Mouse (Mus musculus): ENCODE measurements around the gene Gtf3c5.

Gtf3c5 gene

GRCm38 (mm10) chr2:28583651-28584050 lies at the start of gene Gtf3c5:
Gene Gtf3c5, minus strand, starts transcription at chr2:28583751.
- no peak for DNase-seq

- DNase-seq: no peak
Measured at GRCm38 (mm10) chr2:28633136-28633535, 49.6 kb upstream of the Gtf3c5 start.

- no peak for DNase-seq
Measured at GRCm38 (mm10) chr2:28632626-28633025, 49.1 kb upstream of the Gtf3c5 start.

GRCm38 (mm10) chr2:28629911-28630381 lies 46.4 kb upstream of the Gtf3c5 start:
- DNase-seq: no peak

- no peak for DNase-seq
Measured at GRCm38 (mm10) chr2:28628053-28628452, 44.5 kb upstream of the Gtf3c5 start.

- no peak for DNase-seq
Measured at GRCm38 (mm10) chr2:28626038-28626437, 42.5 kb upstream of the Gtf3c5 start.

- no peak for DNase-seq
Measured at GRCm38 (mm10) chr2:28624870-28625269, 41.3 kb upstream of the Gtf3c5 start.

GRCm38 (mm10) chr2:28622521-28623124 lies 39.1 kb upstream of the Gtf3c5 start:
- DNase-seq: no peak

- no peak for DNase-seq
Measured at GRCm38 (mm10) chr2:28621664-28622171, 38.2 kb upstream of the Gtf3c5 start, which contains the start of gene Gfi1b. Gene Gfi1b, minus strand, starts transcription at chr2:28621982.

GRCm38 (mm10) chr2:28621111-28621510 lies 37.6 kb upstream of the Gtf3c5 start:
- DNase-seq: no peak

- DNase-seq: no peak
Measured at GRCm38 (mm10) chr2:28620522-28620921, 37.0 kb upstream of the Gtf3c5 start.

- no peak for DNase-seq
Measured at GRCm38 (mm10) chr2:28619369-28619768, 35.8 kb upstream of the Gtf3c5 start.

GRCm38 (mm10) chr2:28618777-28619336 lies 35.3 kb upstream of the Gtf3c5 start:
- no peak for DNase-seq

- DNase-seq: no peak
Measured at GRCm38 (mm10) chr2:28617498-28618486, 34.2 kb upstream of the Gtf3c5 start.

- DNase-seq: no peak
Measured at GRCm38 (mm10) chr2:28616874-28617273, 33.3 kb upstream of the Gtf3c5 start.

- no peak for DNase-seq
Measured at GRCm38 (mm10) chr2:28616358-28616757, 32.8 kb upstream of the Gtf3c5 start.

- no peak for DNase-seq
Measured at GRCm38 (mm10) chr2:28613599-28613998, 30.0 kb upstream of the Gtf3c5 start.

- DNase-seq: no peak
Measured at GRCm38 (mm10) chr2:28612436-28613063, 29.0 kb upstream of the Gtf3c5 start.

GRCm38 (mm10) chr2:28611407-28611787 lies 27.8 kb upstream of the Gtf3c5 start:
- DNase-seq: no peak

- DNase-seq: no peak
Measured at GRCm38 (mm10) chr2:28610716-28611406, 27.3 kb upstream of the Gtf3c5 start.

GRCm38 (mm10) chr2:28609851-28610250 lies 26.3 kb upstream of the Gtf3c5 start:
- no peak for DNase-seq
